Mouse (Mus musculus) bone marrow, adult 2 months (tissue): ENCODE data around the gene Fam229a. TPM values are rescaled to one million over a fixed set of nuclear protein-coding genes. Genes with fewer than 3 reads are reported as not detected.

Experiments
- H3K27ac ChIP-seq: fragments of 200-500 bp; 2 replicates; pipeline ENCODE4 v1.5.1; 2012; ENCODE audit warnings: low read depth, mild to moderate bottlenecking, control low read depth, inconsistent platforms, low read length; ENCODE audit not compliant: control insufficient read depth, poor library complexity, insufficient read depth
- H3K4me1 ChIP-seq: fragments of 200-500 bp; 2 replicates; pipeline ENCODE4 v1.6.1; 2011; ENCODE audit warnings: low read length; ENCODE audit not compliant: control insufficient read depth, insufficient read depth
- H3K4me3 ChIP-seq: fragments of 200-500 bp; replicated peaks from 2 replicates; pipeline ENCODE3; 2011; ENCODE audit warnings: mild to moderate bottlenecking, low read depth, low read length, control low read depth; ENCODE audit not compliant: control insufficient read depth
- CTCF ChIP-seq: fragments of 200-500 bp; IDR thresholded peaks from 2 replicates; pipeline ENCODE4 v1.5.1; 2011; ENCODE audit warnings: low read length, control low read depth; ENCODE audit not compliant: control insufficient read depth, insufficient read depth
- POLR2A ChIP-seq: fragments of 200-500 bp; IDR thresholded peaks from 2 replicates; pipeline ENCODE4 v1.6.1; 2011; ENCODE audit warnings: low read depth, mild to moderate bottlenecking, control low read depth, low read length, borderline replicate concordance; ENCODE audit not compliant: control insufficient read depth
- WGBS: fragments of 180-500 bp; shearing (Covaris S2); methylation state at CpG from one replicate; pipeline ENCODE4 v1.1.7; 2018; 5-methylcytosine and 5-hydroxymethylcytosine counted together
- polyA plus RNA-seq: library from polyadenylated mRNA; stranded (reverse); fragments of >200 nt; gene quantifications from 2 replicates; pipeline ENCODE4 v1.2.4, GENCODE M21; 2011; ENCODE audit warnings: low replicate concordance; ENCODE audit not compliant: missing spikeins, insufficient read depth, insufficient read length

Gene Fam229a
- polyA plus RNA-seq, 1 experiment = 2.8 TPM

GRCm38 (mm10) chr4:129509650-129510049 lies 18.7 kb downstream of the Fam229a start:
- H3K4me1 ChIP-seq = peaks cover 5% of the 10 kb centered on the region; the same call in 1 of the 2 replicates
- no peak overlapping the region for H3K27ac ChIP-seq
- H3K4me3 ChIP-seq = no peak overlapping the region
- TF ChIP-seq POLR2A = no peak
- no peak for TF ChIP-seq CTCF
- 78% methylated on average over 3 of the region's 3 CpGs for WGBS

GRCm38 (mm10) chr4:129510723-129511412 lies 19.9 kb downstream of the Fam229a start:
- Histone ChIP-seq H3K4me1 (peaks cover 5% of the 10 kb centered on the region; the same call in 1 of the 2 replicates), H3K4me3 (no peak overlapping the region), H3K27ac (no peak overlapping the region)
- WGBS = 74% methylated on average over 6 of the region's 6 CpGs
- TF ChIP-seq CTCF = no peak

DNA sequence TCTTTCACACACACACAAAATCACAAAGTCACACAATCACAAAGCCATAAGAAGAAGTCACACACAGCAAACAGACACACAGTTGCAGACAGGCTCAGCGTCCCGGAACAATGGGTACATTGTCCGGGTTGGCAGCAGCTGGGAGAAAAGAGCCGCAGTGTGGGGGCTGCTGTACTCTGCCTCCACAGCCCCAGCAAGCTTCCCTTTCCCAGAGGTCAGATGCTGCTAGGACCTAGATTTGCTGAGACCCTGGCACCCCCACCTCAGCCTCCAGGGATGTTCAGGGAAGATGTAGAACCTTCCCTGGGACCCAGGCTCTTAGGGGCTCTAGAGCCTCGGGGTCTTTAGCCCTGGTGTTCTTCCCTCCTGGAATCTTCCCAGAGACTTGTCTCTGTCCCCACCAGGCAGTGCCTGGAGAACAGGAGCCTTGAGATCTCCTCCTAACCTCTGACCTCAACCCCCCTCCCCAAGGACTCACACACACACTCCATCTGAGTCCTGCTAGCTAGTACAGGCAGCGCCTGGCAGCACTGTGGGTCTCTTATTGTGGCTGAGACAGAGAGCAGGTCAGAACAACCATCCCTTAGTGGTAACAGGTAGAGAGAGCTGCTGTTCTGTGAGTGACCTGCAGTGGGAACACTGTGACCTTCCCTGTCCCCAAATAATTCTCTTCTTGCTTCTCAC lies 20.6 kb downstream of the Fam229a start:
- no peak overlapping the region for H3K27ac ChIP-seq
- no peak for TF ChIP-seq POLR2A
- TF ChIP-seq CTCF = no peak
- 84% methylated on average over 6 of the region's 6 CpGs for WGBS
- H3K4me3 ChIP-seq = no peak overlapping the region
- H3K4me1 ChIP-seq = peaks cover 5% of the 10 kb centered on the region; the same call in 1 of the 2 replicates

GRCm38 (mm10) chr4:129513086-129513767 lies 22.2 kb downstream of the Fam229a start, which contains the start of gene Marcksl1:
Gene Marcksl1 (plus strand): TSS chr4:129513581.
- WGBS = 9% methylated on average over 47 of the region's 47 CpGs
- Histone ChIP-seq H3K4me1 (peaks cover 3% of the 10 kb centered on the region; the same call in 1 of the 2 replicates), H3K27ac (peak within 1 kb of the TSS; percentile 43; the same call in 1 of the 2 replicates), H3K4me3 (peak within 1 kb of the TSS; percentile 72)
- no peak for TF ChIP-seq CTCF
- peak; percentile 85 for TF ChIP-seq POLR2A

GRCm38 (mm10) chr4:129513891-129514290 lies 22.9 kb downstream of the Fam229a start:
- WGBS = 1% methylated on average over 47 of the region's 57 CpGs
- Histone ChIP-seq H3K4me3 (peak overlapping the region; percentile 72), H3K4me1 (peaks cover 3% of the 10 kb centered on the region; the same call in 1 of the 2 replicates), H3K27ac (peak overlapping the region; percentile 43; the same call in 1 of the 2 replicates)
- TF ChIP-seq POLR2A (no peak), CTCF (no peak)

- 2% methylated on average over 35 of the region's 35 CpGs for WGBS
- H3K4me1 ChIP-seq = peaks cover 3% of the 10 kb centered on the region; the same call in 1 of the 2 replicates
- H3K4me3 ChIP-seq = peak overlapping the region; percentile 72
- TF ChIP-seq CTCF (peak; percentile 78), POLR2A (no peak)
- H3K27ac ChIP-seq = peak overlapping the region; percentile 43; the same call in 1 of the 2 replicates
Measured at GRCm38 (mm10) chr4:129514300-129514898, 23.4 kb downstream of the Fam229a start.

DNA sequence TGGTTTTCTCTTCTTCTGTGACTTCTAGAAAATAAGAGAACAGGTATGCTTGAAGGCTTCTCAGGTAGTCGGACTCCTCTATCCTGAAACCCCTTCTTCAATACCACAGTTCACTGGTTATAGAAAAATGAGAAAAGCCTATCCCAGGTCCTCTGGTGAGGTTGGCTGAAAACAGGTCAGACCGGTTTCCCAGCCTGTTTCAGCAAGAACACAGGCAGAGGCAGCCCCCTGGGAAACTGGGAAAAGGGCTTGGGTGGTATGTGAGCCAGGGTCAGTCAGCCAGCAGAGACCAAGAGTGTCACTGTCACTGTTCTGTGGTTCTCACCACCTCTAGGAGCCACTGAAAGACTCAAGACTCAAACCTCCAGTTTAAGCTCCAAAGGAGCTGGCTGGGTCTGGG lies 25.9 kb downstream of the Fam229a start:
- Histone ChIP-seq H3K4me1 (peaks cover 1% of the 10 kb centered on the region; the same call in 1 of the 2 replicates), H3K27ac (no peak overlapping the region), H3K4me3 (no peak overlapping the region)
- WGBS = 81% methylated on average over 2 of the region's 2 CpGs
- no peak for TF ChIP-seq CTCF
- no peak for TF ChIP-seq POLR2A

- WGBS = 89% methylated on average over 8 of the region's 8 CpGs
- Histone ChIP-seq H3K4me1 (no peaks in the 10 kb centered on the region), H3K4me3 (no peak overlapping the region), H3K27ac (no peak overlapping the region)
- TF ChIP-seq POLR2A (no peak), CTCF (no peak)
Measured at GRCm38 (mm10) chr4:129518519-129518918, 27.5 kb downstream of the Fam229a start.
